Mouse (Mus musculus) heart, adult 2 months (tissue): Measurements from ENCODE around the gene Akap6. TPM values are rescaled to one million over a fixed set of nuclear protein-coding genes. Genes with fewer than 3 reads are reported as not detected.
A peak's percentile ranks its signal among the peaks of the same experiment; 100 is the strongest.

ENCODE experiments used
- DNase-seq, 2 experiments: peaks; one replicate each; pipeline ENCODE4 v3.0.0; 2021
- H3K27ac ChIP-seq: fragments of 200-600 bp; 2 replicates; pipeline ENCODE4 v1.8.1; 2022
- H3K27me3 ChIP-seq: fragments of 200-500 bp; 2 replicates; pipeline ENCODE4 v1.6.1; 2012; ENCODE audit warnings: mild to moderate bottlenecking, low read length, inconsistent platforms, mixed read lengths; ENCODE audit not compliant: control insufficient read depth, insufficient read depth
- H3K36me3 ChIP-seq: fragments of 200-500 bp; 2 replicates; pipeline ENCODE4 v1.6.1; 2012; ENCODE audit warnings: low read length, inconsistent platforms; ENCODE audit not compliant: control insufficient read depth, insufficient read depth
- H3K4me1 ChIP-seq: fragments of 200-500 bp; 2 replicates; pipeline ENCODE4 v1.6.1; 2011; ENCODE audit warnings: low read length; ENCODE audit not compliant: control insufficient read depth, insufficient read depth
- H3K4me3 ChIP-seq: fragments of 200-600 bp; 2 replicates; pipeline ENCODE4 v1.8.1; 2022
- H3K79me2 ChIP-seq: fragments of 200-500 bp; replicated peaks from 2 replicates; pipeline ENCODE4 v1.6.1; 2012; ENCODE audit warnings: mild to moderate bottlenecking, inconsistent platforms, low read length, moderate library complexity, mixed read lengths; ENCODE audit not compliant: control insufficient read depth, insufficient read depth
- H3K9ac ChIP-seq: fragments of 200-500 bp; 2 replicates; pipeline ENCODE4 v1.6.1; 2012; ENCODE audit warnings: low read depth, mild to moderate bottlenecking, control low read depth, inconsistent platforms, low read length, mixed read lengths
- CTCF ChIP-seq: fragments of 200-600 bp; IDR thresholded peaks from 2 replicates; pipeline ENCODE4 v1.8.1; 2022; ENCODE audit warnings: antibody characterized with exemption, mild to moderate bottlenecking, moderate library complexity
- EP300 ChIP-seq: fragments of 200-500 bp; IDR thresholded peaks from 2 replicates; pipeline ENCODE4 v1.6.1; 2011; ENCODE audit warnings: low read depth, low read length, control low read depth; ENCODE audit not compliant: insufficient read depth
- POLR2A ChIP-seq: fragments of 200-500 bp; IDR thresholded peaks from 2 replicates; pipeline ENCODE4 v1.6.1; 2011; ENCODE audit warnings: mild to moderate bottlenecking, low read depth, low read length, control low read depth; ENCODE audit not compliant: insufficient read depth
- WGBS: fragments of 180-500 bp; shearing (Covaris S2); methylation state at CpG from one replicate; pipeline ENCODE4 v1.1.7; 2018; 5-methylcytosine and 5-hydroxymethylcytosine counted together
- intact Hi-C: fragments of 180-260 bp; cut with DNase I; formaldehyde crosslinking; loops from one replicate; pipeline ENCODE4 v1.15.1; 2025
- polyA plus RNA-seq: library from polyadenylated mRNA; depleted of rRNA; stranded (reverse); fragments of >200 nt; gene quantifications from 2 replicates; pipeline ENCODE4 v1.2.3, GENCODE M21; 2012
- total RNA-seq, 2 experiments: library from RNA; stranded (reverse); gene quantifications; 2 replicates each; pipeline ENCODE4 v1.2.3; 2021

The Akap6 gene
- total and polyA plus RNA-seq, 3 experiments = 14.1 to 100 (median 94.6) TPM

DNA sequence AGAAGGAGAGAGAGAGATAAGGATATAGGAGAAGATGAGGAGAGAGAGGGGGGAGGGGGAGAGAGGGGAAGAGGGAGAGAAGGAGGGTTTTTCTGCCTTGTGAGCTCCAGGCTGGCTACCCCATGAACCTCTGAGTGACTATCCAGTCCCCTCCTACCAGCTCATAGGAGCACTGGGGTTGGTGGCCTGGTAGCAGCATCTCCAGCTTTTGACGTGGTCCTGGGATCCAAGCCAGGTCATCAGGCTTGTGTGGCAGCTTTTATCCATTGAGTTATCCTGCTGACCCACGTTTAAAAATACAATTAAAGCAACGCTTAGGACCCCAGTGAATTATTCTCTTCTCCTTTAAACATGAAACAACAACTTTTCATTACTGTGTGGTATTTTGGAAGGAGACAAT lies 197.6 kb downstream of the Akap6 start:
- H3K27ac ChIP-seq = no peak overlapping the region
- H3K4me1 ChIP-seq = peaks cover 11% of the 10 kb centered on the region
- H3K9ac ChIP-seq = no peak overlapping the region
- intact Hi-C loops = loop anchor here (2.0 to 5.0 kb wide), 4 partner anchors 184 to 889 kb away; partner anchors contain the start of gene Dtd2
- peaks cover 20% of the 10 kb centered on the region for H3K36me3 ChIP-seq
- 26% methylated on average over 3 of the region's 3 CpGs for WGBS
- TF ChIP-seq POLR2A (no peak), EP300 (no peak), CTCF (no peak)
- H3K27me3 ChIP-seq = no peaks in the 10 kb centered on the region
- H3K4me3 ChIP-seq = no peak overlapping the region
- H3K79me2 ChIP-seq = no peaks in the 10 kb centered on the region; the same call in none of the 2 replicates
- DNase-seq = peak in 1 of 2 experiments; percentile 34

DNA sequence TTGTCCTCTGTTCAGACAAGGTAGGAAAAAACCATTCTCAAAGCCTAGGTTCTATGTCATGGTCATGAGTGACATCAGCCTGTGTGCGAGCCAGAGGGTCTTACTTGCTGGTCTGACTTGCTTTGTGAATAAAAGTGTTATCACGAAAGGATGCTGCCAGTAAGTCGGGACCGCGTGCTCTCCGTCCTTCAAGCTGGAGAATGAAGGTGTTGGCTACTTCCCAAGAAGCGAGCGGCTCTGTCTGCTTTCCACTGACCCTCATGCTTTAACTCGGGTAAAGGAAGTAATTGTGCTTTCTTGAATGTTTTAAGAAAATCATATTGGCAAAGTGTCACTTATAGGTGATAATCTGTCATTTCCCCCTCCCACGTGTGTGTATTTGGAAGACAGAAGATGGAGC lies 198.9 kb downstream of the Akap6 start:
- Histone ChIP-seq H3K36me3 (peaks cover 20% of the 10 kb centered on the region), H3K27ac (no peak overlapping the region; the same call in 1 of the 2 replicates), H3K27me3 (no peaks in the 10 kb centered on the region), H3K9ac (no peak overlapping the region), H3K4me3 (no peak overlapping the region), H3K4me1 (peaks cover 9% of the 10 kb centered on the region), H3K79me2 (no peaks in the 10 kb centered on the region; the same call in none of the 2 replicates)
- intact Hi-C loops = loop anchor here (5.0 kb wide), 3 partner anchors 186 to 891 kb away; partner anchors contain the start of gene Dtd2
- DNase-seq = no peak
- 23% methylated on average over 10 of the region's 10 CpGs for WGBS
- TF ChIP-seq EP300 (no peak), POLR2A (no peak), CTCF (no peak)

DNA sequence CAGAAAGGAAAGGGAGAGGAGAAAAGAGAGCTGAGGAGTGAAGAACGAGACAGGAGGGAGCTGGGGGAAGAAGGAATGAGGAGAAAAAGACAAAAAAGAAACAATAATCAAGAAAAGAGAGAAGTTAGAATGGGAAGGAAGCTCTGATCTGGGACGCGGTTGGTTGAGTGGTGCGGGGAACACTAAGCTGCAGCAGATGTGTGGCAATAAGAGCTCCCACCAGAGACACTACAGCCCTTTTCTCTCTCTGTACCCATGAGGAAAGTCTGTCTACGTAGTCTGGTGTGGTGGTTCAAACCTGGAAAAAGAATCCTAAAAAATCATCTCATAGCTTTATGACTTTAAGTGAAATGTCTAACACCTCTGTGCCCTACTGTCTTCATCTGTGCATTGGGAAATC lies 204.9 kb downstream of the Akap6 start:
- H3K79me2 ChIP-seq = peaks cover 2% of the 10 kb centered on the region; the same call in 1 of the 2 replicates
- no peak overlapping the region for H3K4me3 ChIP-seq
- WGBS = 84% methylated on average over 5 of the region's 5 CpGs
- TF ChIP-seq CTCF = no peak
- no peak for TF ChIP-seq POLR2A
- TF ChIP-seq EP300 = no peak
- no peak overlapping the region for H3K9ac ChIP-seq
- intact Hi-C loops = no loop called here
- peaks cover 1% of the 10 kb centered on the region for H3K4me1 ChIP-seq
- H3K27ac ChIP-seq = no peak overlapping the region
- peaks cover 9% of the 10 kb centered on the region for H3K36me3 ChIP-seq
- no peaks in the 10 kb centered on the region for H3K27me3 ChIP-seq
- DNase-seq = no peak

DNA sequence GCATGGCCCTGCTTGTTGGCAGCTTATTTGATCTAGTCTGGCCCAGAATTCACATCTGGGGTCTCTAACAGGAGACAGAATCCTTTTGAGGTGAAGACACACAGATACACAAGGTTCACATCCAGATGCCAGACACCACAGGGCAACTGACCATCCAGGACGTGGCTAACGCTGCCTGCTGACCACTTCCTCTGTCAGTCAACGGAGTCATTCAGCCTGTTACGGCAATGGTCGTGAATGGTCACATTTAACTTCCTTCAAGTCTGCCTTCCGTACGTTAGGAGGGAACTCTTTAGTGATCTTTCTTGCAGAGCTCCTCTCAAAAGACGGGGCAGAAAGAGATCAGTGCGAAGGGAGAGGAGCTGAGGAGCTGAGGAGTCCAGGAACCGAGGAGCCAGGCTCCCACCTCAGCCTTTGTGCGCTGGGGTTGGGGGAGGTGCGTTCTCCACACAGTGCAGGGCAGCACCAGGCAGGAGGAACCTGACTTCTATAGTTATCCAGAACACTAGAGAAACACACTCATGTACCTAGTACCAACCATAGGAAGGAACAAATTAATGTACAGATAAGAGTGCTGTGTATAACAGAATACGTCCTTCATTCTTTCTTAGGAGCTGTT lies 209.4 kb downstream of the Akap6 start:
- Histone ChIP-seq H3K4me1 (peaks cover 1% of the 10 kb centered on the region; the same call in 1 of the 2 replicates), H3K27ac (no peak overlapping the region), H3K4me3 (no peak overlapping the region), H3K79me2 (peaks cover 2% of the 10 kb centered on the region; the same call in 1 of the 2 replicates), H3K9ac (no peak overlapping the region), H3K27me3 (no peaks in the 10 kb centered on the region), H3K36me3 (no peaks in the 10 kb centered on the region)
- no peak for DNase-seq
- TF ChIP-seq POLR2A (no peak), EP300 (no peak), CTCF (no peak)
- intact Hi-C loops = no loop called here
- WGBS = 59% methylated on average over 13 of the region's 13 CpGs

DNA sequence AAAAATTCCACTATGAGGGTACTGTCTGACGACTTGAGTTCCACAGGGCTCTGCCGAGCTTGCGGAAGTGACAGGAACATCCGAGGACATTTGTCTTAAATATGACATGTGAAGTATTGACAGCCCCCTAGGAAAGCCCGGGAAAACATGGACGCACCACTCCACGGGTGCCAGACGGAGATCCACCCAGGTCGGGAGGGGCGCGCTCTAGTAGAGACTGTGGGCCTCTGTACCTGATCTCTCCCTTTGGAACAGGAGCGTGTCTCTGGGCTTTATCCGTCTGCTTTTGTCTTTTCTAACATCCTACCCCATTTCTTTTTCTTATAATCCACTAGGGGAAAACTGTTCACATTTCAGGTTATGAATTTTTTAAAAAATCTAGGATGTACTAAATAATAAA lies 211.2 kb downstream of the Akap6 start:
- Histone ChIP-seq H3K4me3 (no peak overlapping the region), H3K36me3 (no peaks in the 10 kb centered on the region), H3K9ac (no peak overlapping the region), H3K4me1 (peaks cover under 1% of the 10 kb centered on the region; the same call in 1 of the 2 replicates), H3K27ac (no peak overlapping the region), H3K27me3 (no peaks in the 10 kb centered on the region), H3K79me2 (peaks cover 2% of the 10 kb centered on the region; the same call in 1 of the 2 replicates)
- TF ChIP-seq POLR2A = no peak
- TF ChIP-seq EP300 = no peak
- TF ChIP-seq CTCF = no peak
- DNase-seq = no peak
- WGBS = 79% methylated on average over 13 of the region's 13 CpGs
- intact Hi-C loops = loop anchor here (2.0 kb wide), 1 partner anchor 1150 kb away; no protein-coding TSS in a partner anchor

DNA sequence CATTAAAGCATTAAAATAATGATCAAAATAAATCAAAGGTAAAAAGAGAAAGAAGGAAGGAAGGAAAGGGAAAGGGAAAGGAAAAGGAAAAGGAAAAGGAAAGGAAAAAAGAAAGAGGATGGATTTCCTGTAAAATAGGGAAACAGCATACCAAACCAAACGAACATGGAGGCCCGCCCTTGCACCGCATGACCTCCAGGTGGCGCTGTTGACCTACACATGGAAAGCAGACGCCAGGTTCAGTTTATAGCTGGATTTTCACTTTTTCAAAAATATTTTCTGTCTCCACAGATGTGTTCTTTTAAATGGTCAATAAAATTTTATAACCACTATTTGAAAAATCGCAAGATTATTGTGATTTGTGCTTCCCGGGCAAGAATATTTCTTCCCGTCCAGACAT lies 211.6 kb downstream of the Akap6 start:
- Histone ChIP-seq H3K9ac (no peak overlapping the region), H3K27me3 (no peaks in the 10 kb centered on the region), H3K27ac (no peak overlapping the region), H3K4me3 (no peak overlapping the region), H3K4me1 (no peaks in the 10 kb centered on the region; the same call in 1 of the 2 replicates), H3K36me3 (no peaks in the 10 kb centered on the region), H3K79me2 (peaks cover 2% of the 10 kb centered on the region; the same call in 1 of the 2 replicates)
- no peak for TF ChIP-seq POLR2A
- peak; percentile 99 for TF ChIP-seq CTCF
- TF ChIP-seq EP300 = 0 out of 2 replicates have a peak, but pooled peaks have one; percentile 55
- intact Hi-C loops = loop anchor here (2.0 kb wide), 1 partner anchor 1150 kb away; no protein-coding TSS in a partner anchor
- 25% methylated on average over 8 of the region's 8 CpGs for WGBS
- DNase-seq = peak; percentile 43 to 78
